Mouse (Mus musculus): ENCODE measurements around the gene E130308A19Rik. TPM values are rescaled to one million over a fixed set of nuclear protein-coding genes. Genes with fewer than 3 reads are reported as not detected.
A peak's percentile ranks its signal among the peaks of the same experiment; 100 is the strongest.
"Not testable (repeated sequence)": the region's sequence is repeated elsewhere in the genome, so short reads cannot be mapped to it uniquely, and the experiment has no call there.

E130308A19Rik gene
- polyA plus RNA-seq, 1 experiment from 2014 or later = 64.7 TPM

DNA sequence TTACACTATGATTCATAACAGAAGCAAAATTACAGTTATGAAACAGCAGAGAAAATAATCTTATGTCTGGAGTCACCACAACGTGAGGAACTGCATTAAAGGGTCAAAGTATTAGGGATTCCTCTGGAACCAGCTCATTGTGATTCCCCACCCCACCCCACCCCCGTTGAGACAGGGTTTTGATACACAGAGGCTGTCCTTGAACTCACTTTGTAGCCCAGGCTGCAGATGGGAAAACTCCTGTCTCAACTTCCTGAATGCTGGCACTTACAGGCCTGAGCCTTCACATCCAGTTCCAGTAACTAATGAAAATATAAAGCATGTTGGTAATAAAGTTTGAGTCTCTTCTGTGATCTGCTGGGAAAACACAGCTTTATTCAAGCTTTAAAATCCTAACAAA is 159.4 kb downstream of the E130308A19Rik start:
- Histone ChIP-seq H3K9ac (ENCODE audit: low read length) (no peak overlapping the region), H3K27ac (ENCODE audit: low read depth, low read length) (no peak overlapping the region), H3K36me3 (ENCODE audit: control insufficient read depth, insufficient read depth, low read length) (no peaks in the 10 kb centered on the region), H3K27me3 (ENCODE audit: control insufficient read depth, insufficient read depth, low read length) (no peaks in the 10 kb centered on the region), H3K9me3 (ENCODE audit: control insufficient read depth, low read length) (no peaks in the 10 kb centered on the region), H3K4me2 (ENCODE audit: low read depth) (no peak overlapping the region), H3K4me3 (ENCODE audit: low read depth, low read length) (no peak overlapping the region), H3K4me1 (ENCODE audit: control insufficient read depth, insufficient read depth, low read length) (0 out of 2 replicates have a peak, but pooled peaks cover 2% of the 10 kb centered on the region)
- no peak for DNase-seq (ENCODE audit: low spot score)
- 45% methylated on average over 2 of the region's 2 CpGs for WGBS
- ATAC-seq (ENCODE audit: insufficient read depth, low FRiP score, low TSS enrichment) = no peak

DNA sequence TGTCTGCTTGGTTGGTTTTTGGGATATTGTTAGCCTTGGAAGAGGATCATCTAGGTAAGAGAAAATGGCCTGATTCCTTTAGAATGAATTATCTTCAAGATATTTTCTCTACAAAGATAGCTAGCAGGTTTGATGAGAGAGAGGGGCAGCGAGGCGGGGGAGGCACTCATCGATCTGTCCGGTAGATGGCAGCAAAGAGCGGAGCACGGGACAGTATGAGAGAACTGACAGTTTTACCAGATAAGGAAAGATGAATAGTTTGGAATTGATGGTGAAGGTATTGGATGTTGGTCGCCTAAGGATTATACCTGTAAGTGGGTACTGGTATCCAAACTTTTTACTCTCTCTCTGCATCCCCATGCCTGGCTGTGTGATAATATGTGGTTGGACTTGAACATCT is 160.7 kb downstream of the E130308A19Rik start:
- Histone ChIP-seq H3K27ac (ENCODE audit: low read depth, low read length) (no peak overlapping the region), H3K9me3 (ENCODE audit: control insufficient read depth, low read length) (no peaks in the 10 kb centered on the region), H3K27me3 (ENCODE audit: control insufficient read depth, insufficient read depth, low read length) (no peaks in the 10 kb centered on the region), H3K4me2 (ENCODE audit: low read depth) (no peak overlapping the region), H3K9ac (ENCODE audit: low read length) (no peak overlapping the region), H3K36me3 (ENCODE audit: control insufficient read depth, insufficient read depth, low read length) (no peaks in the 10 kb centered on the region), H3K4me1 (ENCODE audit: control insufficient read depth, insufficient read depth, low read length) (0 out of 2 replicates have a peak, but pooled peaks cover 2% of the 10 kb centered on the region), H3K4me3 (ENCODE audit: low read depth, low read length) (no peak overlapping the region)
- DNase-seq (ENCODE audit: low spot score) = peak; percentile 71
- 2% methylated on average over 7 of the region's 7 CpGs for WGBS
- ATAC-seq (ENCODE audit: insufficient read depth, low FRiP score, low TSS enrichment) = no peak

DNA sequence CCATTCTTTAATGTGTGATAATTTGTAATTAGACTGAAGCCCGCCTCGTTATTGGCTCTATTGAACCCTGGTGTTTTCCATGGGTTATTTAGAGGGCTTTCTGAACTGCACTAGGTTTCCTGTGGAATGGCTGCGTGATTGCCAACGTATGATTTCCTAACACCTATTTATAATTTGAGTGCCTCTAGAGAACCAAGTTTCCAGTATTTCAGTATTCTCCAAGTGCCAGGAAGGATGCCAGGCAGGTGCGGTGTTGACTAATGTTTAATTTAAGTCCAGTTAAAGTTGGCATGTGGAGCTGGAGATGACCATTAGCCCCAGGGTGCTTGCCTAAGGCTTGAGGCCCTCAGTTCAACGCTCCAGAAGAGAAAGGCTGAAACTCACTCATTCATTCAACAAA is 161.1 kb downstream of the E130308A19Rik start:
- Histone ChIP-seq H3K9me3 (ENCODE audit: control insufficient read depth, low read length) (no peaks in the 10 kb centered on the region), H3K9ac (ENCODE audit: low read length) (no peak overlapping the region), H3K4me1 (ENCODE audit: control insufficient read depth, insufficient read depth, low read length) (0 out of 2 replicates have a peak, but pooled peaks cover under 1% of the 10 kb centered on the region), H3K27me3 (ENCODE audit: control insufficient read depth, insufficient read depth, low read length) (no peaks in the 10 kb centered on the region), H3K27ac (ENCODE audit: low read depth, low read length) (no peak overlapping the region), H3K4me3 (ENCODE audit: low read depth, low read length) (no peak overlapping the region), H3K36me3 (ENCODE audit: control insufficient read depth, insufficient read depth, low read length) (no peaks in the 10 kb centered on the region), H3K4me2 (ENCODE audit: low read depth) (no peak overlapping the region)
- no peak for ATAC-seq (ENCODE audit: insufficient read depth, low FRiP score, low TSS enrichment)
- WGBS = 66% methylated on average over 6 of the region's 6 CpGs
- DNase-seq (ENCODE audit: low spot score) = no peak

DNA sequence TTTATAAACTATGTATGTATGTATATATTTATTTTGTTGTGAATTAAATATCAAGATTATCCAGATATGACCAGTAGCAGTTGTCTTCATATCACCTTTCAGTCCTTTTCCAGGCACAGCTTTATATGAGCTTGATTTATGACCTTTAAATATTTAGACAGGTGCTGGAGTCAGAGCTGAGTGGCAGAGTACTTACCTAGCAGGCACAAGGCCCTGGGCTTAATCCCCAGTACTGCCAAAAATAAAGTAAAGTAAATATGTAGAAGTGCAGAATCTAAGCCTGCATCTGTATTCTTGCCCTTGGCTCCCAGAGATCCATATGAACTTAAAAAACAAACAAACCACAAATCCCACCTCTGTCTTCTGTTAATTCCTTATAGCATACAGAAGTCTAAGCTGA is 163.0 kb downstream of the E130308A19Rik start:
- Histone ChIP-seq H3K4me1 (ENCODE audit: control insufficient read depth, insufficient read depth, low read length) (no peaks in the 10 kb centered on the region), H3K9me3 (ENCODE audit: control insufficient read depth, low read length) (no peaks in the 10 kb centered on the region), H3K36me3 (ENCODE audit: control insufficient read depth, insufficient read depth, low read length) (no peaks in the 10 kb centered on the region), H3K27me3 (ENCODE audit: control insufficient read depth, insufficient read depth, low read length) (no peaks in the 10 kb centered on the region), H3K4me2 (ENCODE audit: low read depth) (no peak overlapping the region), H3K27ac (ENCODE audit: low read depth, low read length) (no peak overlapping the region), H3K4me3 (ENCODE audit: low read depth, low read length) (no peak overlapping the region), H3K9ac (ENCODE audit: low read length) (no peak overlapping the region)
- ATAC-seq (ENCODE audit: insufficient read depth, low FRiP score, low TSS enrichment) = no peak
- no peak for DNase-seq (ENCODE audit: low spot score)

DNA sequence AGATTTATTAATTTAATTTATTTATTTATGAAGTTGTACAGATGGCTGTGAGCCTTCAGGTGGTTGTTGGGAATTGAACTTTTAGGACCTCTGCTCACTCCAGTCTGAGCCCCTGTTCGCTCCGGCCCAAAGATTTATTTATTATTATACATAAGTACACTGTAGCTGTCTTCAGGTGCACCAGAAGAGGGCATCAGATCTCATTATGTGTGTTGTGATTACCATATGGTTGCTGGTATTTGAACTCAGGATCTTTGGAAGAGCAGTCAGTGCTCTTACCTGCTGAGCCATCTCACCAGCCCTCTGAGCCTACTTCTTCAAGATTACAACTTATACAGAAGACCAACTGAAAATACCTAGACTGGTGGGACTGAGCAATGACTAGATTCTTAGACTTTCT is 167.6 kb downstream of the E130308A19Rik start:
- H3K4me1 ChIP-seq (ENCODE audit: control insufficient read depth, insufficient read depth, low read length); H3K9ac ChIP-seq (ENCODE audit: low read length); DNase-seq (ENCODE audit: low spot score); H3K9me3 ChIP-seq (ENCODE audit: control insufficient read depth, low read length); H3K36me3 ChIP-seq (ENCODE audit: control insufficient read depth, insufficient read depth, low read length); H3K4me3 ChIP-seq (ENCODE audit: low read depth, low read length); H3K27ac ChIP-seq (ENCODE audit: low read depth, low read length); ATAC-seq (ENCODE audit: insufficient read depth, low FRiP score, low TSS enrichment); H3K4me2 ChIP-seq (ENCODE audit: low read depth); H3K27me3 ChIP-seq (ENCODE audit: control insufficient read depth, insufficient read depth, low read length): not testable (repeated sequence)
- WGBS = 89% methylated on average over 2 of the region's 2 CpGs

DNA sequence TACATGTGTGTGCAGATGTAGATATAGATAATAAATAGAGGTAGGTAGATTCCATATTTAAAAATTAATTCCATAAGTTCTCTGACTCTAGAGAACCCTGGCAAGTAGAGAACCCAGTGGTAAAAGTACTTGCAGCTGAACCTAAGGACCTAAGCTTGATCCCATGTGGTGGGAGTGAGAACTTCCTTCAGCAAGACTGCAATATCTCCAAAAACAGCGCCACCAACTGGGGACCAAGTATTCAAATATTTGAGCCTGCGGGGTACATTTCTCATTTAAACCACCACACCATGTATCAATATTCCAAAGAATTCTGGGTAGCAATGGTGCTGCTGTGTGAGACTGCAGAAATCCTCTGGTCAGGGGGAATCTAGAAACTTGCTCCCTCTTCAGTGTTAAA is 168.1 kb downstream of the E130308A19Rik start:
- H3K9me3 ChIP-seq (ENCODE audit: control insufficient read depth, low read length) = no peaks in the 10 kb centered on the region
- H3K4me2 ChIP-seq (ENCODE audit: low read depth) = no peak overlapping the region
- no peak overlapping the region for H3K4me3 ChIP-seq (ENCODE audit: low read depth, low read length)
- H3K27ac ChIP-seq (ENCODE audit: low read depth, low read length) = no peak overlapping the region
- WGBS = 71% methylated on average over 2 of the region's 2 CpGs
- no peaks in the 10 kb centered on the region for H3K27me3 ChIP-seq (ENCODE audit: control insufficient read depth, insufficient read depth, low read length)
- no peaks in the 10 kb centered on the region for H3K4me1 ChIP-seq (ENCODE audit: control insufficient read depth, insufficient read depth, low read length)
- H3K36me3 ChIP-seq (ENCODE audit: control insufficient read depth, insufficient read depth, low read length) = no peaks in the 10 kb centered on the region
- no peak for DNase-seq (ENCODE audit: low spot score)
- no peak for ATAC-seq (ENCODE audit: insufficient read depth, low FRiP score, low TSS enrichment)
- no peak overlapping the region for H3K9ac ChIP-seq (ENCODE audit: low read length)

DNA sequence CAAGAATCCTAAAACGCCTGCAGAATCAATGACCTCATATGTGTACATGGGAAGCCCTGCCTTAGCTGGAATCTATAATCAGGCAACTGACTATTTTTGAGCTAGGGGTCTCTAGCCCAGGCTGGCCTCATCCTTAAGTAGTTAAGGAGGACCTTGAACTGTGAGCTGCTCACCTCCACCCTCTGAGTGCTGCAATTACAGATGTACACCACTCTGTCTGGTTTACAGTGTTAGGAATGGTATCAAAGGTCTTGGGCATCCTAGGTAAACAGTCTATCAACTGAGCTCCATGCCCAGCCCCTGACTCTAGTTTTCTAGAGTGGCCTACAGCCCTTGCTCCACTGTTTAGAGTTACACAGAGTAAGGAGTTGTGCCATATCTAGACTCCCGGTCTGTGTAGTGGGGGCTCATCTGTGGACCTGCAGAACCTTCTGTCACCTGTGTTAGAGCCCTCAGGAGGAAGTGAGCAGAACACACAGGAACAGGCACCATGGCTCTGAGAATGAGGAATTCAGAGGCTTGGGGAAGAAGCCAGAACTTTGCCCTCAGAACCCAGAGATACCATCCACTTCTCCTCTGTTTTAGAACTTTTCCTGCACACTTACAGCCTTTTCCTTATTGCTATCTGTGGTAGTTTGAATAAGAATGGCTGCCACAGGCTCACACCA is 169.9 kb downstream of the E130308A19Rik start:
- DNase-seq (ENCODE audit: low spot score) (no peak), ATAC-seq (ENCODE audit: insufficient read depth, low FRiP score, low TSS enrichment) (no peak)
- 76% methylated on average over 2 of the region's 2 CpGs for WGBS

DNA sequence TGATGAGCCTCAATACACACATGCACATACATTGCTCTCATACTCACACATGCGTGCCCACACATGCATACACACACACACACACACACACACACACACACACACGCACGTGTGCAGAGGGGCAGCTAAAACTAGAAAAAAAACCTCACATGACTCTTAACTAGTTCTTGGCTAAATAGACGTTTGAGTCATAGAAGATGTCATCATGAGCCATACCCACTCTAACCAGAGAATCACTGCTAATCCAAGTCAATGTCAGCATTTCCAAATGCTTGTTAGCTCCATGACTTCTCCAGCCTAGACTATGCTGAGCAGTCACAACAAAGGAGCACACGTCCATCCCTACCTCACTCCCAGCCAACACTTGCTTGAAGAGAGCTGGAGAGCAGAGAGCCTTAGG is 174.2 kb downstream of the E130308A19Rik start:
- Histone ChIP-seq H3K4me3 (ENCODE audit: low read depth, low read length) (no peak overlapping the region), H3K36me3 (ENCODE audit: control insufficient read depth, insufficient read depth, low read length) (no peaks in the 10 kb centered on the region), H3K9ac (ENCODE audit: low read length) (no peak overlapping the region), H3K27ac (ENCODE audit: low read depth, low read length) (no peak overlapping the region), H3K4me1 (ENCODE audit: control insufficient read depth, insufficient read depth, low read length) (peaks cover 3% of the 10 kb centered on the region), H3K9me3 (ENCODE audit: control insufficient read depth, low read length) (no peaks in the 10 kb centered on the region), H3K27me3 (ENCODE audit: control insufficient read depth, insufficient read depth, low read length) (no peaks in the 10 kb centered on the region), H3K4me2 (ENCODE audit: low read depth) (no peak overlapping the region)
- 85% methylated on average over 5 of the region's 5 CpGs for WGBS
- no peak for ATAC-seq (ENCODE audit: insufficient read depth, low FRiP score, low TSS enrichment)
- DNase-seq (ENCODE audit: low spot score) = no peak

More for the DNA sequence above, 169.9 kb downstream of the E130308A19Rik start:
- Histone ChIP-seq H3K27me3 (ENCODE audit: control insufficient read depth, insufficient read depth, low read length) (no peaks in the 10 kb centered on the region), H3K4me2 (ENCODE audit: low read depth) (no peak overlapping the region), H3K9ac (ENCODE audit: low read length) (no peak overlapping the region), H3K27ac (ENCODE audit: low read depth, low read length) (no peak overlapping the region), H3K4me1 (ENCODE audit: control insufficient read depth, insufficient read depth, low read length) (no peaks in the 10 kb centered on the region), H3K9me3 (ENCODE audit: control insufficient read depth, low read length) (no peaks in the 10 kb centered on the region), H3K4me3 (ENCODE audit: low read depth, low read length) (no peak overlapping the region), H3K36me3 (ENCODE audit: control insufficient read depth, insufficient read depth, low read length) (no peaks in the 10 kb centered on the region)

DNA sequence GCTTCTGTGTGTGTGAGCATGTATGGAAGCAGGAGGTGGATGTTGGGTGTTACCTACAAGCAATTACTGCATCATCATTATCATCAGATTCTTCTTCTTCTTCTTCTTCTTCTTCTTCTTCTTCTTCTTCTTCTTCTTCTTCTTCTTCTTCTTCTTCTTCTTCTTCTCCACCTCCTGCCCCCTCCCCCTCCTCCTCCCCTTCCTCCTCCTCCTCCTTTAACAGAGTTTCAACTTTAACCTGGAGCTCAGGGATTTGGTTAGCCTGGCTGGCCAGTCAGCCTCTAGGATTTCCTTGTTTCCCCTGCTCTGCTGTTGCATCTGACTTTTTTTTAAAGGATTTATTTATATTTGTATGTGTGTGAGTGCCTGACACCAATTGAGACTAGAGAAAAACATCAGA is 175.5 kb downstream of the E130308A19Rik start, which contains the start of gene Inip:
Gene Inip (minus strand): TSS at position 101 of the 400 bp plus-strand sequence.
- no peak within 1 kb of the TSS for H3K4me2 ChIP-seq (ENCODE audit: low read depth)
- no peaks in the 10 kb centered on the region for H3K36me3 ChIP-seq (ENCODE audit: control insufficient read depth, insufficient read depth, low read length)
- peaks cover 3% of the 10 kb centered on the region for H3K4me1 ChIP-seq (ENCODE audit: control insufficient read depth, insufficient read depth, low read length)
- H3K9ac ChIP-seq (ENCODE audit: low read length) = no peak within 1 kb of the TSS
- no peaks in the 10 kb centered on the region for H3K27me3 ChIP-seq (ENCODE audit: control insufficient read depth, insufficient read depth, low read length)
- H3K4me3 ChIP-seq (ENCODE audit: low read depth, low read length) = no peak within 1 kb of the TSS
- no peak within 1 kb of the TSS for H3K27ac ChIP-seq (ENCODE audit: low read depth, low read length)
- DNase-seq (ENCODE audit: low spot score) (no peak), ATAC-seq (ENCODE audit: insufficient read depth, low FRiP score, low TSS enrichment) (no peak)
- H3K9me3 ChIP-seq (ENCODE audit: control insufficient read depth, low read length) = no peaks in the 10 kb centered on the region

Data from neural tube, embryonic 11.5 days (tissue).